Mouse (Mus musculus) neural tube, embryonic 14.5 days (tissue): ENCODE measurements at regions not wholly inside any gene's neighbourhood (a gene's known extent, or its start where the extent isn't known, plus 50 kb on each side); places are given as distances from the start of the nearest gene placed in this dataset.

Experiments
- ATAC-seq: fragments of 200-750 bp; cut with Nextera tagmentation; 2 replicates; pipeline ENCODE4 v1.8.0; 2017; ENCODE audit warnings: low read depth, mild to moderate bottlenecking, moderate TSS enrichment, moderate library complexity
- H3K27ac ChIP-seq: fragments of 300-500 bp; sonication (generic); 2 replicates; pipeline ENCODE4 v1.5.1; 2014; ENCODE audit warnings: low read depth, mild to moderate bottlenecking, control low read depth, low read length, moderate library complexity, mixed read lengths
- H3K27me3 ChIP-seq: fragments of 300-500 bp; sonication (generic); 2 replicates; pipeline ENCODE4 v1.6.1; 2014; ENCODE audit warnings: low read length; ENCODE audit not compliant: control insufficient read depth, insufficient read depth
- H3K36me3 ChIP-seq: fragments of 300-500 bp; sonication (generic); 2 replicates; pipeline ENCODE4 v1.6.1; 2014; ENCODE audit warnings: low read length, mixed read lengths; ENCODE audit not compliant: control insufficient read depth, insufficient read depth
- H3K4me1 ChIP-seq: fragments of 300-500 bp; sonication (generic); 2 replicates; pipeline ENCODE4 v1.6.1; 2014; ENCODE audit warnings: low read length; ENCODE audit not compliant: control insufficient read depth, insufficient read depth
- H3K4me2 ChIP-seq: fragments of 300-500 bp; sonication (generic); 2 replicates; pipeline ENCODE4 v1.6.1; 2014; ENCODE audit warnings: mild to moderate bottlenecking, low read depth, low read length, control low read depth
- H3K4me3 ChIP-seq: fragments of 300-500 bp; sonication (generic); 2 replicates; pipeline ENCODE4 v1.5.1; 2014; ENCODE audit warnings: low read depth, low read length, control low read depth, mixed read lengths
- H3K9ac ChIP-seq: fragments of 300-500 bp; sonication (generic); replicated peaks from 2 replicates; pipeline ENCODE4 v1.6.1; 2014; ENCODE audit warnings: low read depth, mild to moderate bottlenecking, control low read depth, low read length, mixed read lengths
- H3K9me3 ChIP-seq: fragments of 300-500 bp; sonication (generic); 2 replicates; pipeline ENCODE4 v1.6.1; 2016; ENCODE audit warnings: low read length; ENCODE audit not compliant: control insufficient read depth
- WGBS: fragments of 180-500 bp; shearing (Covaris S2); extraction: QIAGEN DNeasy Blood & Tissue Kit; methylation state at CpG from one replicate; pipeline ENCODE4 v1.1.7; 2014; 5-methylcytosine and 5-hydroxymethylcytosine counted together

DNA sequence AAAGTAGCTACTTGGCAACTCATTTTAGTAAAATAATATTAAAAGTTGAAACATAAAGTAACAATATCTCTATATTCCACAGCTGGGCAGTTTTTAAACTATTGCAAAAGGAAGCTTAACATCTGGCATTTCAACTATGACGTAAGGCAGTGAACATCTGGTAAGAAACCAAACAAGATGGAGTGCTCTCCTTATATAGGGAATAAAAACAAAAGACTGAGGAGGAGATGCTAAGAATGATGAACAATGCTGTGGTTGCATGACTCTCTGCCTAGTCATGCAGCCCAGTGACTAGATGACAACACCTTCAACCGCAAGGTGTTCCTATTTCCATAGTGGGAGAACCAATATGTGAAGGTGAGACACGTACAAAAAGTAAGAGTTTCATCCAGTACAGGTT lies 329.9 kb upstream of the Actbl2 start:
- Histone ChIP-seq H3K4me1 (no peaks in the 10 kb centered on the region), H3K27ac (no peak overlapping the region), H3K9ac (no peak overlapping the region), H3K36me3 (no peaks in the 10 kb centered on the region), H3K9me3 (no peaks in the 10 kb centered on the region), H3K27me3 (no peaks in the 10 kb centered on the region), H3K4me2 (no peak overlapping the region), H3K4me3 (no peak overlapping the region)
- 92% methylated on average over 3 of the region's 3 CpGs for WGBS
- no peak for ATAC-seq

DNA sequence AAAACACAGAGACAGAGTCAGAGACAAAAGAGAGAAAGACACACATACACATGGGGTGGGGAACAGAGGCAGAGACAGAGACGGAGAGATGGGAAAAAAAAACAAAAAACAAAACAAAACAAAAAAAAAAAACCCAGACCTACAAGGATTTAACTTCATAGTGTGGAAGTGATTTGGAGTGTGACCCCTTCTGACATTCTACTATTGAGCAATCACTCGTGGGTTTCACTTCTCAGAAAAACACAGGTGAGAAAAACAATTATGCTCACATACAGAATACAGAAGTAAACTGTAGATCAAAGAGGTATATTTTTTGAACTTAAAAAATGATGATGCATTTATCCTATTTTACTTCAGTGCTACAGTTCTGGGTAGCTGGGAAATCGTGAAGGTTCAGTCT lies 326.7 kb upstream of the Actbl2 start:
- WGBS: 74% methylated on average over 3 of the region's 3 CpGs

DNA sequence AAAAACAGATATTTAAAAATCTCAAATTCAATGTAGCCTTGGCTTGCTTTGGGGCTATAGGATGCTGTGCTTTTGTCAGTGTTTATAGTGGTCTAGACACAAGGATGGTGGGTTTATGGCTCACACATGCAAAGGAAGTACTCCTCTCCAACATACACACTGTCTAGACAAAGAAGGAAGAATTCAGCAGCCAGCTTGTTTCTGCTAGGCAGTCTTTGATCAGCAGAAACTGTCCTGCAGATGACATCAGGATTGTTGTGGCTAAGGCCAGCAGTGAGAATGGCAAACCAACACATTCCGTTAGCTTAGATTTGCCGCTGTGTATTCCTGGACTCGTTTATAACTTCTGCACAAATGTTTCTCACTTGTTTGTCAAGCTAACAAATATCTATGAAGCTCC lies 325.9 kb upstream of the Actbl2 start:
- no peak overlapping the region for H3K9ac ChIP-seq
- H3K4me3 ChIP-seq: no peak overlapping the region
- no peak for ATAC-seq
- H3K4me2 ChIP-seq: no peak overlapping the region
- H3K4me1 ChIP-seq: no peaks in the 10 kb centered on the region
- no peaks in the 10 kb centered on the region for H3K36me3 ChIP-seq
- H3K9me3 ChIP-seq: no peaks in the 10 kb centered on the region
- H3K27me3 ChIP-seq: no peaks in the 10 kb centered on the region
- H3K27ac ChIP-seq: no peak overlapping the region
- 80% methylated on average over 3 of the region's 3 CpGs for WGBS

More for the DNA sequence above, 326.7 kb upstream of the Actbl2 start:
- H3K27ac ChIP-seq: no peak overlapping the region
- ATAC-seq: no peak
- H3K4me2 ChIP-seq: no peak overlapping the region
- no peak overlapping the region for H3K9ac ChIP-seq
- H3K4me3 ChIP-seq: no peak overlapping the region
- no peaks in the 10 kb centered on the region for H3K27me3 ChIP-seq
- no peaks in the 10 kb centered on the region for H3K4me1 ChIP-seq
- no peaks in the 10 kb centered on the region for H3K9me3 ChIP-seq
- H3K36me3 ChIP-seq: no peaks in the 10 kb centered on the region

DNA sequence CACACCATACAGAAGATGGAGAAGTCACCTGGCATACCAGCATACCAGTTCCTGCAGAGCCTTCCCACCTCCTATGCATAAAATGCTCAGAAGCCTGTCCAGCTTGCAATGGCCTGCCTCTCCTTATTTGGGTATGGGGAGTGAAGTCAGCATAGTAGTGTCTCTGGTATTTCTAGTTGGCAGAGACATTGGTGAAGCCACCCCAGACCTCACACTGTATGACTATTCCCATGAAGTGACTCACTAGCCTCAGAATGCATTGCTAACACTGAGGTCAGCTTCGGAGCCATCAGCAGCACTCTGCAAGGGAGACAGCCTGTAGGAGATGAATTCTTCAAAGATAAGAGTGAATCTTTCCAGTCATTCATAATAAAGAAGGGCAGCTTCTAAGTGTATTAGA lies 325.2 kb upstream of the Actbl2 start:
- WGBS: 90% methylated on average over 1 of the region's 1 CpGs
- H3K4me1 ChIP-seq: no peaks in the 10 kb centered on the region
- no peak overlapping the region for H3K4me3 ChIP-seq
- H3K9ac ChIP-seq: no peak overlapping the region
- H3K27ac ChIP-seq: no peak overlapping the region
- no peaks in the 10 kb centered on the region for H3K9me3 ChIP-seq
- ATAC-seq: no peak
- H3K36me3 ChIP-seq: no peaks in the 10 kb centered on the region
- H3K27me3 ChIP-seq: no peaks in the 10 kb centered on the region
- no peak overlapping the region for H3K4me2 ChIP-seq

DNA sequence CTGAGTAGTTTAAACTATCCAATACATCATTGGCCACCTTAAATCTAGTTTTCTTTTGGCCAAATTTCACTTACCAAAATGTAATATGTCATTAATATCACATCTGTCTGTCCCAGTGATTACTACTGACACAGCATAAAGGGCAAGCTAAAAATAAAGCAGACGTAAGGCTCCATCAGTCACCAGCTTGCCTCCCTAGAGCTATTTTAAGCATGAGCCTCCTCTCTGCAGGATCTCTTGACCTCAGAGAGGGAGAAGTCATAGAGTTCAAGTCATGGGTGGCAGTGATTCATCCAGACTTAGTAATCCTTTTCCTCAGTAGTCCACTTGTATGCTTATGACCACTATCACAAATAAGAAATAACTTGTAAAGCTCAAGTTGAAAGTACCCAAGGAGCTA lies 313.2 kb upstream of the Actbl2 start:
- no peak overlapping the region for H3K4me2 ChIP-seq
- no peaks in the 10 kb centered on the region for H3K4me1 ChIP-seq
- no peak overlapping the region for H3K27ac ChIP-seq
- H3K9me3 ChIP-seq: no peaks in the 10 kb centered on the region
- no peak overlapping the region for H3K4me3 ChIP-seq
- no peak for ATAC-seq
- no peaks in the 10 kb centered on the region for H3K27me3 ChIP-seq
- WGBS: 74% methylated on average over 1 of the region's 1 CpGs
- no peaks in the 10 kb centered on the region for H3K36me3 ChIP-seq
- H3K9ac ChIP-seq: no peak overlapping the region

DNA sequence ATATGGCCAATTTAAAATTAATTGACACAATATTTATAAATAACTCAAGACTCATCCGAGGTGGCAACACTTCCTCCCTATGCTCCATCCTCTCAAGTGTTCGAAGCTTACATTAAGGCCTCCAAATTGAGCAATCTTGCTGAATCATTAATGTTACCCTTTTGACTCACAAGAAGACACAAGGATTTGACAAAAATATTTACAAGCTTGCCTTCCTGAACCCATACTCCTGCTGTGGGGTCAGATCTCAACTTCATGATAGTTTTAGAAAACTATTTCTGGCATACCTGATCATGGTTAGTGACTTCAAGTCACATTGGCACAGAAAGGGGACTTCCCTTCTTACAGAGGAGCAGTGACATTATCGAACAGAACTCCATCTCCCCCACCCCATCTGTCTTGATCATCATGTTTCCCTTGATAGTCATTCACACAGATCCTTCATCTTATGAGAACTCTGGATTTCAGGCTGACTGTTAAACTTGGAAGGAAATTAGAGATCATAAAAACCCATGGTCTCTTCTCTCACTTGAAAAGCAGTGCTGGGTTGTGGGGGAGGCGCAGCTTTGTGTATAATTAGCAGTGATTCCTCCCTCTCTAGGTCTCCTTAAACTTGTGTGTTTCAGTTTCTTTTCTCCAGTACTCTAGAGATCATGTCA lies 311.7 kb upstream of the Actbl2 start:
- ATAC-seq: no peak
- no peak overlapping the region for H3K27ac ChIP-seq
- H3K4me3 ChIP-seq: no peak overlapping the region
- no peak overlapping the region for H3K9ac ChIP-seq
- no peak overlapping the region for H3K4me2 ChIP-seq
- no peaks in the 10 kb centered on the region for H3K4me1 ChIP-seq
- no peaks in the 10 kb centered on the region for H3K9me3 ChIP-seq
- no peaks in the 10 kb centered on the region for H3K27me3 ChIP-seq
- WGBS: 84% methylated on average over 4 of the region's 4 CpGs
- no peaks in the 10 kb centered on the region for H3K36me3 ChIP-seq

DNA sequence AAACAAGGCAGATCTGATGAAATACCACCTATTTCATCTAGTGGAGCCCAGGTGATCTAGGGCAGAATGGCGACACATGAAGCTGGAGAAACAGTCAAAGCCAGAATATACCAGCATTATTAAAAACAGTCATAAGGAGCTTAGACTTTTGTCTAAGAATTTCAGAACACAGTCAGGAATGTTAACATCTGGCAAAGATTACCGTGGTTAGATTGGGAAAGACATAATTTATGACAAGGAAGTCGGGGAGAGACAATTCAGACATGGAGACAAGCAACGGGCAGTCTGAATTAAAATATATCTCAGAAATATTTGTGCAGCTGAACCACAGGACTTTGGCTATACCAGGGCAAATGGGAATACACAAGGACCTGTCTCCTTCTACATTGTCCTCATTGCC lies 310.8 kb upstream of the Actbl2 start:
- Histone ChIP-seq H3K4me2 (no peak overlapping the region), H3K27me3 (no peaks in the 10 kb centered on the region), H3K27ac (no peak overlapping the region), H3K9me3 (no peaks in the 10 kb centered on the region), H3K4me3 (no peak overlapping the region), H3K36me3 (no peaks in the 10 kb centered on the region), H3K4me1 (no peaks in the 10 kb centered on the region), H3K9ac (no peak overlapping the region)
- no peak for ATAC-seq
- WGBS: 62% methylated on average over 4 of the region's 4 CpGs

DNA sequence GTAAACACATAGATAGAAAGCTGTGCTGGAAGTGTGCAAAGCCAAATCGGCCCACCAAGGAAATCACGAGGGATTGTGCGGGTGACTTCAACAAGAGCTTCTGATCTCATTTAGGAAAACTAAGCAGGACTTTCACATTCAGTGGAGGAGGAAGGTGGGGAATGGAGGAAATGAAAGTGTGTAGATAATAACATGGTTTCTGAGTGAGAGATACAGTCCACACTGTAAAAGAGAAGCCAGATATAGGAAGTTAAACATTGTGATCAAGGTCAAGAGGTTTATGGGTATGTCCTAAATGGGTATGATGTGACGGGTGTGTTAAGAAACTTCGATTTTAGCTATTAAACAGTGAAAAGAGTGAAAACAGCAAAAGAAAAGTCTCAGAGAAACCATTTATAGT lies 310.1 kb upstream of the Actbl2 start:
- no peak overlapping the region for H3K4me2 ChIP-seq
- no peak overlapping the region for H3K27ac ChIP-seq
- no peak overlapping the region for H3K4me3 ChIP-seq
- no peaks in the 10 kb centered on the region for H3K9me3 ChIP-seq
- H3K36me3 ChIP-seq: no peaks in the 10 kb centered on the region
- ATAC-seq: no peak
- WGBS: 89% methylated on average over 5 of the region's 5 CpGs
- H3K4me1 ChIP-seq: no peaks in the 10 kb centered on the region
- H3K27me3 ChIP-seq: no peaks in the 10 kb centered on the region
- no peak overlapping the region for H3K9ac ChIP-seq

DNA sequence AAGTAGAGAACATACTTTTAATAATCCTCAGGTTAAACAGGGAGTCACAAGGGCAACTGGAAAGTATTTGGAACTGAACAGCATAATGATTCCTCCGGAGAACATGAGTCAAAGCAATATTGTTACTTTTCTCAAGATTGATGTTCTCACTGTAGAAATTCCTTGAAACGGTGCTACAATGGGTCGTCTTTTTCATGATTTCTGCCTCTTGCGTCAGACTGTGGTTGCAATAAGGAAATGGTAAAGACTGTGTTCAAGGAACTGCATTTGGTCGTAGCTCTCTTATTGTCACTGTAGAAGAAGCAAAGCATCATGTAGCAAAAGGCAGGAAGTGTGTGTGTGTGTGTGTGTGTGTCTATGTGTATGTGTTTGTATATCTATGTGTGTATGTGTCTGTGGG lies 294.6 kb upstream of the Actbl2 start:
- 67% methylated on average over 5 of the region's 5 CpGs for WGBS
- H3K9me3 ChIP-seq: no peaks in the 10 kb centered on the region
- H3K4me3 ChIP-seq: no peak overlapping the region
- H3K27me3 ChIP-seq: no peaks in the 10 kb centered on the region
- ATAC-seq: no peak
- H3K27ac ChIP-seq: no peak overlapping the region
- H3K36me3 ChIP-seq: no peaks in the 10 kb centered on the region
- no peak overlapping the region for H3K9ac ChIP-seq
- no peaks in the 10 kb centered on the region for H3K4me1 ChIP-seq
- no peak overlapping the region for H3K4me2 ChIP-seq
